Mouse (Mus musculus) lung, postnatal 0 days (tissue): ENCODE measurements at regions not wholly inside any gene's neighbourhood (a gene's known extent, or its start where the extent isn't known, plus 50 kb on each side); places are given as distances from the start of the nearest gene placed in this dataset.

Experiments used
- ATAC-seq: fragments of 200-750 bp; cut with Nextera tagmentation; 2 replicates; pipeline ENCODE4 v1.8.0; 2017; ENCODE audit warnings: moderate library complexity
- DNase-seq: peaks from one replicate; pipeline ENCODE4 v3.0.0-alpha.2; 2016; ENCODE audit warnings: low spot score
- H3K27ac ChIP-seq: fragments of 300-500 bp; sonication (generic); 2 replicates; pipeline ENCODE4 v1.5.1; 2014; ENCODE audit warnings: antibody characterized with exemption, mild to moderate bottlenecking, low read length, mixed read lengths
- H3K27me3 ChIP-seq: fragments of 300-500 bp; sonication (generic); replicated peaks from 2 replicates; pipeline ENCODE4 v1.6.1; 2014; ENCODE audit warnings: low read length, mixed read lengths; ENCODE audit not compliant: insufficient read depth
- H3K36me3 ChIP-seq: fragments of 300-500 bp; sonication (generic); 2 replicates; pipeline ENCODE4 v1.6.1; 2014; ENCODE audit warnings: low read length, mixed read lengths; ENCODE audit not compliant: insufficient read depth
- H3K4me1 ChIP-seq: fragments of 300-500 bp; sonication (generic); 2 replicates; pipeline ENCODE4 v1.6.1; 2014; ENCODE audit warnings: antibody characterized with exemption, low read depth, low read length, mixed read lengths; ENCODE audit not compliant: insufficient read depth
- H3K4me2 ChIP-seq: fragments of 300-500 bp; sonication (generic); replicated peaks from 2 replicates; pipeline ENCODE4 v1.6.1; 2014; ENCODE audit warnings: low read depth, mild to moderate bottlenecking, low read length, moderate library complexity, mixed read lengths
- H3K4me3 ChIP-seq: fragments of 300-500 bp; sonication (generic); 2 replicates; pipeline ENCODE4 v1.5.1; 2014; ENCODE audit warnings: low read depth, low read length
- H3K9ac ChIP-seq: fragments of 300-500 bp; sonication (generic); replicated peaks from 2 replicates; pipeline ENCODE4 v1.6.1; 2014; ENCODE audit warnings: low read depth, mild to moderate bottlenecking
- H3K9me3 ChIP-seq: fragments of 300-500 bp; sonication (generic); 2 replicates; pipeline ENCODE4 v1.6.1; 2016; ENCODE audit warnings: low read length, mixed read lengths
- CTCF ChIP-seq: IDR thresholded peaks from 2 replicates; pipeline ENCODE4 v1.5.1; 2016; ENCODE audit warnings: antibody characterized with exemption, mild to moderate bottlenecking
- EP300 ChIP-seq: IDR thresholded peaks from 2 replicates; pipeline ENCODE4 v1.6.1; 2016; ENCODE audit warnings: antibody characterized with exemption, mild to moderate bottlenecking, control low read depth
- WGBS: fragments of 180-500 bp; shearing (Covaris S2); extraction: QIAGEN DNeasy Blood & Tissue Kit; methylation state at CpG from one replicate; pipeline ENCODE4 v1.1.7; 2014; 5-methylcytosine and 5-hydroxymethylcytosine counted together

DNA sequence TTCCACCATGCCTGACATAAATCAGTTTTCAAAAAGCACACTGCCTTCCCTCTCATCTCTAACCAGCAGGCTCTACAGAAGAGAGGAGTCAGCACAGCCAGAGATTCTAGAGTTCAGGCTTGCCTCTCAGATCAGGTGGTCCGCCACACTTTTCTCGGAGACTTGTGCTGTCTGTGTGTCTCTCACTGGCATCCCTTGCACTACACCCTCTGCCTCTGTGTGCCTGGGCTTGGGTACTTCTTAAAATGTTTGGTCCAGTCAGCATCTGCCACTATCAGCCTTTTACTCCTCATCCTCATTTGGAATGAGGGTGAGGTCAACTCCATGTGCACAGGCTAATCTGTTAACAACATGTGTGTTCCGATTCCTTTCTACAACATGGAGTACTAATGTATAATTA, 92.0 kb downstream of the S1pr1 start:
- DNase-seq (no peak), ATAC-seq (no peak)
- H3K9me3 ChIP-seq = no peaks in the 10 kb centered on the region
- no peak for TF ChIP-seq EP300
- no peak for TF ChIP-seq CTCF
- no peaks in the 10 kb centered on the region for H3K36me3 ChIP-seq
- H3K9ac ChIP-seq = no peak overlapping the region
- no peak overlapping the region for H3K27ac ChIP-seq
- no peak overlapping the region for H3K4me2 ChIP-seq
- H3K27me3 ChIP-seq = no peaks in the 10 kb centered on the region
- no peak overlapping the region for H3K4me3 ChIP-seq
- no peaks in the 10 kb centered on the region for H3K4me1 ChIP-seq
- 86% methylated on average over 3 of the region's 3 CpGs for WGBS

DNA sequence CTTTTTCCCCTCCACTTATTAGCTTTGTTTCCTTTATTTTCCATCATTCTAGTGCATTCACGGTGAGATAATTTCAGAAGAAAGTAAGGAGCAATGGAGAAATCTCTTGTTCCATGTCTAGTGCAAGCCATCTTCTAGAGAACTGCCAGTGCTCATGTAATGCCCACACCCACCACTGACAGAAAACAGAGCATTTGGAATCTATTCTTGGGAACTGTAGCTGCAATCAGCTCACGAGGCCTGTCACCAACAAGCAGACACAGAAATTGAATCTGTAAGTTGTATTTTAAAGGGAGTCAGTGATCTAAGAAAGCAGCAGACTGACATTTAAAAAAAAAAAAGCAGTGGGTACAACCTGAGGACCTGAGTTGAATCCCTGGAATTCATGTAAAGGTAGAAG, 92.6 kb downstream of the S1pr1 start:
- no peaks in the 10 kb centered on the region for H3K4me1 ChIP-seq
- DNase-seq (no peak), ATAC-seq (no peak)
- no peak overlapping the region for H3K9ac ChIP-seq
- no peak for TF ChIP-seq EP300
- TF ChIP-seq CTCF = no peak
- H3K27ac ChIP-seq = no peak overlapping the region
- no peaks in the 10 kb centered on the region for H3K9me3 ChIP-seq
- no peaks in the 10 kb centered on the region for H3K36me3 ChIP-seq
- H3K4me3 ChIP-seq = no peak overlapping the region
- no peaks in the 10 kb centered on the region for H3K27me3 ChIP-seq
- no peak overlapping the region for H3K4me2 ChIP-seq
- 81% methylated on average over 2 of the region's 2 CpGs for WGBS

DNA sequence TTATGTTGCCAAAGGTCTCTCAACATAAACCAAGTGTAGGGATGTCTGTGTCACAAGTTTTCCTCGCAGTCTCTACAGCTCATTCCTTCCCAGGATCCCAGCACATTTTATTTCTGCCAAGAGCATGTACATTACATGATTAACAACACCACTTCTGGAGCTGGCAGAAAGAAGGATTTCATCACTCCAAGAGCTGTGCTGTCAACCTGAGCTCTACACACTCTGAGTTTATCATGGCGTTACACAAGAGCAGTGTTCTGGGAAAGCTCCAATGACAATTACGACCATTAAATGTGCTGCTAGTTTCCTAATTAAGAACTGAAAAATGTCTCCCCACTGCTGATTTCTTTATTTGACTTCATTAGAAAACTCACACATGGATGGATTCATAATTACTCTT, 94.9 kb downstream of the S1pr1 start:
- no peak overlapping the region for H3K4me3 ChIP-seq
- no peaks in the 10 kb centered on the region for H3K27me3 ChIP-seq
- H3K36me3 ChIP-seq = no peaks in the 10 kb centered on the region
- no peak overlapping the region for H3K9ac ChIP-seq
- TF ChIP-seq EP300 (no peak), CTCF (no peak)
- 74% methylated on average over 3 of the region's 3 CpGs for WGBS
- ATAC-seq = no peak
- no peak overlapping the region for H3K27ac ChIP-seq
- H3K9me3 ChIP-seq = no peaks in the 10 kb centered on the region
- DNase-seq = peak; percentile 19
- H3K4me1 ChIP-seq = no peaks in the 10 kb centered on the region
- no peak overlapping the region for H3K4me2 ChIP-seq

DNA sequence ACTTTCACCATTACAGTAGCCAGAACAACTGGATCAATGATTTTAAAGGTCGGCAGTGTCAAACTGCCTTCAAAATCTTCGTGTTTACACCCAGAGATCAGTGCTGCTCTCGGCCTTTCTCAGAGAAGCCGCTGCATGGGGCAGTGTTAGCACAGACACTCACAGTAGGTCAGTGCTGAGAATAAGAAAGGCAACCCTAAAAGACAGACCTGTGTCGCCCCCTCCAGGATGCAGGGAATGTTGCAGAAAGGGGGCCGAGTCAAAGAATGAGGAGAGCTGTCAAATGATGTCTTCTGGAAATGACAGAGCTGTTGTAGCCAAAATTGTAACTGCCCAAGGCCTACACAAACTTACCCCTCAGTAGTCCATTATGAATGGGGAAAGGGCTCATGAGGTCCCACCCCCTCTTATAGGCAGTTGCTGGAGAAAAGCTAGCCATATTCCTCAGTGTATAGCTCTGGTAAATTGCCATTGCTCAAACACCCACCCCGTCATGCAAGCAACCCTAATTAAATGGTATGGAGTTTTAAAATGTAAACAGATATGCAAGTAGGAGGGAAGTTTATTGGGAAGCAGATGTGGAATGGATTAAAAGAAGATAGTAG, 98.8 kb downstream of the S1pr1 start:
- H3K36me3 ChIP-seq = no peaks in the 10 kb centered on the region
- no peak overlapping the region for H3K4me2 ChIP-seq
- WGBS = 27% methylated on average over 7 of the region's 7 CpGs
- no peak overlapping the region for H3K9ac ChIP-seq
- ATAC-seq (no peak), DNase-seq (peak; percentile 4)
- H3K9me3 ChIP-seq = no peaks in the 10 kb centered on the region
- no peaks in the 10 kb centered on the region for H3K27me3 ChIP-seq
- TF ChIP-seq EP300 (no peak), CTCF (peak; percentile 57)
- H3K27ac ChIP-seq = no peak overlapping the region
- H3K4me1 ChIP-seq = no peaks in the 10 kb centered on the region
- no peak overlapping the region for H3K4me3 ChIP-seq

DNA sequence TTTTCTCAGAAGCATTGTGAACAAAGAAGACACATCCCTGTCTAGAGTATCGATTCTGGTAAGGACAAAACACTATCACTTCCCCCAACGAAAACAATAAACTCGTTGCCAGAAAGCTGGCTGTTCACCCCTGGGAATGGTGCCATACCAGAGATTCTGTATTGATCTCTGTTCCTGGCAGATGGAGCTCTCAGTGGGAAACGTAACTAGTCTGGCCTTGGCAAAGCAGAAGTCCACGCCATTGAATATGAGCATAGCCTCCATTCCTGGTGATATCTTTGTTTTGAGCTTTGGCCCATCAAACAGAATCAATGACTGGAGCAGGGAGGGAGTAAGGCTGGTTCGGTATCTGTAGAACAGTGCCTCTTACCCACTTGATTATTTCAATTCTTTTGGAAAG, 102.0 kb downstream of the S1pr1 start:
- Histone ChIP-seq H3K9ac (no peak overlapping the region), H3K4me2 (no peak overlapping the region), H3K4me1 (no peaks in the 10 kb centered on the region), H3K36me3 (no peaks in the 10 kb centered on the region), H3K4me3 (no peak overlapping the region), H3K9me3 (no peaks in the 10 kb centered on the region), H3K27ac (no peak overlapping the region), H3K27me3 (no peaks in the 10 kb centered on the region)
- no peak for ATAC-seq
- no peak for DNase-seq
- 84% methylated on average over 6 of the region's 6 CpGs for WGBS
- no peak for TF ChIP-seq CTCF

DNA sequence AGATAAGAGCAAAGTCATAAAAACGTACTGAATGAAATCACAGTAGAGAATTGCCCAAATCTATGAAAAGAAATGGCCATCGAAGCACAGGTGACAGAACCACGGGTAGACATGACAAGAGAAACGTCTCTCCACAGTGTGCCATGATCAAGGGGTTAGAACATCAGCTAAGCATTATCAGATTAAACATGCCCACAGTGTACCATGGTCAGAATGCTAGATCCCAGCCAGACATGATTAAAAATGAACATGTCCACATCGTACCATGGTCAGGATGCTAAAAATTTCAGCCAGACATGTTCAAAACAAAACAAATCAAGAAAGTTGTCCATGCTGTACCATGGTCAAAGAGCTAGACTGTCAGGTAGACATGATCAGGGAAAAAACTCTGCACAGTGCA, 106.8 kb downstream of the S1pr1 start:
- Histone ChIP-seq H3K9ac (no peak overlapping the region), H3K4me1 (no peaks in the 10 kb centered on the region), H3K36me3 (no peaks in the 10 kb centered on the region), H3K4me2 (no peak overlapping the region), H3K9me3 (no peaks in the 10 kb centered on the region), H3K27me3 (no peaks in the 10 kb centered on the region), H3K27ac (no peak overlapping the region), H3K4me3 (no peak overlapping the region)
- no peak for DNase-seq
- no peak for TF ChIP-seq EP300
- TF ChIP-seq CTCF = no peak
- ATAC-seq = no peak
- WGBS = 76% methylated on average over 5 of the region's 5 CpGs

DNA sequence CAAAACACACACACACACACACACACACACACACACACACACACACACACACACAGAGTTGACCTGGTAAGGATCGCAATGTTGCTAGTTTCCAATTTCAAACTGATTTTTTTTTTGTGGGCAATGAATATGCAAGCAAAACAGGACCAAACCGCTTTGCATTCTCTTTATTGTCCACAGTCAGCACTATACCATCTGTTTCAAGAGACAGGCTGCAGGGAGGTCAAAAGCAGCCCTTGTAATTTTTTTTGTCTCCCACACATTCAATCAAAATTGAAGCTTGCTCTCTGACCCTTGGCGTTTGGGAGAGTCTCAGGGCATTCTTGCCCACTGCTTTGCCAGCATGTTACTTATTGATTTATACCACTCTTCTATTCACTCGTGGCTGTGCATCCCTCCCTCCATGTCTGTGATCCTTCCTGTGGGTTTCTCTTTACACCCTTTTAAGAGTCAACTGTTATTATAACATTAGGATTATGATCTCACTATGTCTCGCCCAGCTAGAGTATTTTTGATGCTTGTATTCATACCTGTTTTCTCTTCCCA, 110.1 kb downstream of the S1pr1 start:
- Histone ChIP-seq H3K9ac (no peak overlapping the region), H3K4me3 (no peak overlapping the region), H3K9me3 (no peaks in the 10 kb centered on the region), H3K4me1 (no peaks in the 10 kb centered on the region), H3K36me3 (no peaks in the 10 kb centered on the region), H3K27ac (no peak overlapping the region), H3K4me2 (no peak overlapping the region), H3K27me3 (no peaks in the 10 kb centered on the region)
- ATAC-seq (no peak), DNase-seq (no peak)
- WGBS = 54% methylated on average over 5 of the region's 5 CpGs
- TF ChIP-seq EP300 = no peak
